Mouse (Mus musculus): ENCODE measurements around the gene Smtn. TPM values are rescaled to one million over a fixed set of nuclear protein-coding genes. Genes with fewer than 3 reads are reported as not detected.

The Smtn gene
- polyA plus RNA-seq, 1 experiment from 2014 or later, result 103 TPM

DNA sequence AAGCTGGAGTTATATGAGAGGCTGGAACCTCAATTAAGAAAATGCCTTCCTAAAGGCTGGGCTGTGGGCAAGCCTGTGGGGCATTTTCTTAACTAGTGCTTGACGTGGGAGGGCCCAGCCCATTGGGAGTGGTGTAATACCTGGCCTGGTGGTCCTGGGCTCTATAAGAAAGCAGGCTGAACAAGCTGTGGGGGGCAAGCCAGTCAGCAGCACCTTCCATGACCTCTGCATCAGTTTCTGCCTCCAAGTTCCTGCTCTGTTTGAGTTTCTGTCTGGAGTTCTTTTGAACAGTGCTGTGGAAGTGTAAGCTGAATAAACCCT, 5.8 kb upstream of the Smtn start:
- no peaks in the 10 kb centered on the region for H3K9me3 ChIP-seq (ENCODE audit: control insufficient read depth, low read length)
- H3K4me1 ChIP-seq (replicated peaks; ENCODE audit: control insufficient read depth, insufficient read depth), result peaks cover 6% of the 10 kb centered on the region; the same call in 1 of the 2 replicates
- H3K36me3 ChIP-seq (ENCODE audit: control insufficient read depth, insufficient read depth, low read length), result no peaks in the 10 kb centered on the region
- no peak overlapping the region for H3K4me3 ChIP-seq (ENCODE audit: low read depth, low read length)
- H3K9ac ChIP-seq (ENCODE audit: low read length), result no peak overlapping the region
- no peak overlapping the region for H3K4me2 ChIP-seq (replicated peaks; ENCODE audit: low read depth)
- H3K27me3 ChIP-seq (ENCODE audit: control insufficient read depth, insufficient read depth, low read length), result no peaks in the 10 kb centered on the region
- peak overlapping the region; percentile 59; the same call in 1 of the 2 replicates for H3K27ac ChIP-seq (replicated peaks)
- no peak for TF ChIP-seq CTCF (IDR thresholded peaks at IDR 0.05; ENCODE audit: low read depth)
- DNase-seq (ENCODE audit: low spot score), result no peak
- peak; percentile 39; the same call in 1 of the 2 replicates for ATAC-seq (ENCODE audit: low FRiP score, low TSS enrichment)
- 25% methylated on average over 1 of the region's 1 CpGs for WGBS

DNA sequence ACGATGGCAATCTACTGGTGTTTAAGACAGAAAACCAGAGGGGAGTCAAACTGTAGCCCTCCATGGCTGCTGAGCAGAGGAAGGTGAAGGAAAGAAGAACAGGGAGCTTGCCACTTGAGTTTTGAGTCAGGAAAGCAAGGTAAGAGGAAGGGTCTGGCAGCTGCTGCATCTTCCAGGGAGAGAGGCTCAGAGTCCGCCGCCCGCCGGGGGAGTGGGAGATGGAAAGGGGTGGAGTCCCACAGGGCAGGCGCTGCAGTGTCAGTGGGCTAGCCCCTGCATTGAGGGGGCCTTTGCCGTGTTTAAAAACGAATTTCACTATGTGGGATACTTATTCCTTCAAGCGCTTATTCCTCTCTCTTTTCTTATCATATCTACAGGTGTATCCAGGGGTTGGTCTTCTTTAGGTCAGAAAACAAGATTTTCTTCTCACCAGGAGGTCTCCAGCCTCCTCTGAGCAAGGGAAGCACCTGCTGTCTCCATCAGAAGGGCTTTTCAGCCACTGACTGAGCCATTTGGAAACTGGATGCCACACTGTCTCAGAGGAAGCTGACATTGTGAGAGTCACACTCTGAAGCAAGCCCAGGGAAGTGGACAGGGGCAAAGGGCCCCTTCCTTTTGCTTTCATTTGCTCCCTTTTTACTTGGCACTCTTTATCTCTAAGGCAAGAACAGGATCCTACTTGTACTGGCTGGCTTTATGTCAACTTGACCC, 5.3 kb upstream of the Smtn start:
- 23% methylated on average over 9 of the region's 9 CpGs for WGBS
- H3K36me3 ChIP-seq (ENCODE audit: control insufficient read depth, insufficient read depth, low read length), result no peaks in the 10 kb centered on the region
- peak overlapping the region; percentile 59; the same call in 1 of the 2 replicates for H3K27ac ChIP-seq (replicated peaks)
- no peak overlapping the region for H3K4me3 ChIP-seq (ENCODE audit: low read depth, low read length)
- peak; percentile 48; the same call in 1 of the 2 replicates for ATAC-seq (ENCODE audit: low FRiP score, low TSS enrichment)
- no peak for DNase-seq (ENCODE audit: low spot score)
- no peaks in the 10 kb centered on the region for H3K27me3 ChIP-seq (ENCODE audit: control insufficient read depth, insufficient read depth, low read length)
- TF ChIP-seq CTCF (IDR thresholded peaks at IDR 0.05; ENCODE audit: low read depth) (no peak), EP300 (optimal IDR thresholded peaks at IDR 0.05) (no peak)
- H3K4me1 ChIP-seq (replicated peaks; ENCODE audit: control insufficient read depth, insufficient read depth), result peaks cover 6% of the 10 kb centered on the region; the same call in 1 of the 2 replicates
- no peak overlapping the region for H3K9ac ChIP-seq (ENCODE audit: low read length)
- no peaks in the 10 kb centered on the region for H3K9me3 ChIP-seq (ENCODE audit: control insufficient read depth, low read length)
- no peak overlapping the region for H3K4me2 ChIP-seq (replicated peaks; ENCODE audit: low read depth)

DNA sequence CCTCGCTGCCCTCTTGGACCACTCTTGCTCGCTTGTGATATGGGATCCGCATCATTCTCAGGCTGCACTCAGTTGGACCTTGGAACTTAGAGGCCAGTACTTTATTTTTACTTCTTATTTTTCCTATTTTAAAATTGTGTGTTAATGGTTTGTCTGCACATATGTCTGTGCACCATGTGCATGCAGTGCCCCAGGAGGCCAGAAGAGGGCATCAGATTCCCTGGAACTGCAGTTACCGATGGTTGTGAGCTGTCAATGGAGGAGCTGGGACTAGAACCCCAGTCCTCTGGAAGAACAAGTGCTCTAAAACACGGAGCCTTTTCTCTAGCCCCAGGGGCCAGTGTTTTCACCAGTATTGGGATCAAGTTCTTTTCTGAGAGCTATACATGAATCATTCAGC, 4.0 kb upstream of the Smtn start:
- TF ChIP-seq CTCF (IDR thresholded peaks at IDR 0.05; ENCODE audit: low read depth) (peak; percentile 45), EP300 (optimal IDR thresholded peaks at IDR 0.05) (no peak)
- Histone ChIP-seq H3K27ac (replicated peaks) (no peak overlapping the region), H3K4me3 (ENCODE audit: low read depth, low read length) (no peak overlapping the region), H3K9ac (ENCODE audit: low read length) (no peak overlapping the region), H3K36me3 (ENCODE audit: control insufficient read depth, insufficient read depth, low read length) (no peaks in the 10 kb centered on the region), H3K9me3 (ENCODE audit: control insufficient read depth, low read length) (no peaks in the 10 kb centered on the region), H3K4me1 (replicated peaks; ENCODE audit: control insufficient read depth, insufficient read depth) (peaks cover 6% of the 10 kb centered on the region; the same call in 1 of the 2 replicates), H3K27me3 (ENCODE audit: control insufficient read depth, insufficient read depth, low read length) (no peaks in the 10 kb centered on the region), H3K4me2 (replicated peaks; ENCODE audit: low read depth) (no peak overlapping the region)
- ATAC-seq (ENCODE audit: low FRiP score, low TSS enrichment) (no peak), DNase-seq (ENCODE audit: low spot score) (no peak)
- 97% methylated on average over 5 of the region's 5 CpGs for WGBS

DNA sequence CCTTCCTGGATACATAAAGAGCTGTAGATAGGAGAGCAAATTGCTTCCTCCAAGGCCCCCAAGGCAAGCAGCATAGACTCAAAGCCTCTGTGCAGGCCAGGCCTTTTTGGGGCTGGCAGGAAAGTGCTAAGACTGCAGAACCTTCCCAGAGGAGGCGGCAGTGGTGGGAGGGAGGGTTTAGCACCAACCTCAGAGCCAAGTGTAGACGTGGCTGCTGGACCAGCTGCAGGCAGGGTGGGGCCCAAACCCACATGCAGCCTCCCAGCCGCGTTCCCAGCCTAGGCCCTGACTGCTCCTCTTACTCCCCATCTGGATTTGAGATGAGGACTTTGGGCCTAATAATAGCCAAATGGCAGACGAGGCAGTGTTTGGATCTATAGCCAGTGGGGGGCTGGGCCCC, 2.6 kb upstream of the Smtn start:
- WGBS, result 12% methylated on average over 5 of the region's 5 CpGs

DNA sequence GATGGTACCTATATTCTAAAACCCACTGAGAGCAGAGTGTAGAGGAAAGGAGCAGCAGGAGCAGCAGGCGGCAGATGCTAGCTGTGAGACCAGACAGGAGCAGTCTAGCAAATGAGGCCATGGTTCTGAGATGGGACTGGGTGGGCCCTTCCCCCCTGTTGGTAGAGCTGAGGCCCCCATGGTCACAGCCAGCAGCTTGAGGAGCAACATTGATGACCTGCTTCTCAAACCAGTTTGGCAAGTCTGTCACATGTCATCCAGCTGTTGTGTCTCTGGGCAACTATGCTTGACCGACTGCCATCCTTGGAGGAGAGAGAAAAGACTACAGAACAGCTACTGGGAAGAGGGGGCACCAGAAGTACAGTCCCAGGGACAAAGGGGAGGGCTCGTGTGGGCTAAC, 1.5 kb upstream of the Smtn start:
- TF ChIP-seq CTCF (IDR thresholded peaks at IDR 0.05; ENCODE audit: low read depth) (no peak), EP300 (optimal IDR thresholded peaks at IDR 0.05) (no peak)
- H3K36me3 ChIP-seq (ENCODE audit: control insufficient read depth, insufficient read depth, low read length), result peaks cover 2% of the 10 kb centered on the region; the same call in 1 of the 2 replicates
- no peak overlapping the region for H3K4me2 ChIP-seq (replicated peaks; ENCODE audit: low read depth)
- WGBS, result 70% methylated on average over 3 of the region's 3 CpGs
- ATAC-seq (ENCODE audit: low FRiP score, low TSS enrichment) (no peak), DNase-seq (ENCODE audit: low spot score) (no peak)
- H3K27me3 ChIP-seq (ENCODE audit: control insufficient read depth, insufficient read depth, low read length), result no peaks in the 10 kb centered on the region
- peak overlapping the region; percentile 78; the same call in 1 of the 2 replicates for H3K27ac ChIP-seq (replicated peaks)
- H3K4me3 ChIP-seq (ENCODE audit: low read depth, low read length), result no peak overlapping the region
- peaks cover 9% of the 10 kb centered on the region; the same call in 1 of the 2 replicates for H3K4me1 ChIP-seq (replicated peaks; ENCODE audit: control insufficient read depth, insufficient read depth)
- H3K9me3 ChIP-seq (ENCODE audit: control insufficient read depth, low read length), result no peaks in the 10 kb centered on the region
- H3K9ac ChIP-seq (ENCODE audit: low read length), result no peak overlapping the region

More for the DNA sequence above, 2.6 kb upstream of the Smtn start:
- TF ChIP-seq EP300 (optimal IDR thresholded peaks at IDR 0.05) (no peak), CTCF (IDR thresholded peaks at IDR 0.05; ENCODE audit: low read depth) (no peak)
- DNase-seq (ENCODE audit: low spot score), result peak; percentile 67
- H3K27me3 ChIP-seq (ENCODE audit: control insufficient read depth, insufficient read depth, low read length), result no peaks in the 10 kb centered on the region
- no peaks in the 10 kb centered on the region for H3K9me3 ChIP-seq (ENCODE audit: control insufficient read depth, low read length)
- no peaks in the 10 kb centered on the region for H3K36me3 ChIP-seq (ENCODE audit: control insufficient read depth, insufficient read depth, low read length)
- no peak overlapping the region; the same call in 1 of the 2 replicates for H3K9ac ChIP-seq (ENCODE audit: low read length)
- H3K4me3 ChIP-seq (ENCODE audit: low read depth, low read length), result no peak overlapping the region
- peak; percentile 39; the same call in 1 of the 2 replicates for ATAC-seq (ENCODE audit: low FRiP score, low TSS enrichment)
- peaks cover 6% of the 10 kb centered on the region; the same call in 1 of the 2 replicates for H3K4me1 ChIP-seq (replicated peaks; ENCODE audit: control insufficient read depth, insufficient read depth)
- H3K27ac ChIP-seq (replicated peaks), result peak overlapping the region; percentile 78
- no peak overlapping the region for H3K4me2 ChIP-seq (replicated peaks; ENCODE audit: low read depth)

DNA sequence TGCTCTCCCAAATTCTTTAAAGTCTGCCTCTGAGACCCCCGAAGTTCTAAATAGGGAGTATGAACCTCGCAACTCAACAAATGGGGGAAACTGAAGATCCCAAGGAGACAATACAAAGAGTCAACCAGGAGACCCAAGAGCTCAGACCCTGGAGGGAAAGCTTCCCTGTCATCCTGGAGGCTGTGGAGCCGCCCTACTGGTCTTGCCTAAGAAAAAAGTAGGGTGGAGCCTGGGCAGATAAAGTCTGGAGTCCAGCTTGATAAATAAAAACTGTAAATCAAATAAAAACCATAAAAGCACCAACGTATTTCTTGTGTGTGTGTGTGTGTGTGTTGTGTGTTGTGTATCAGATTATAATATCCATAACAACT, 601 bp downstream of the Smtn start:
- H3K27me3 ChIP-seq (ENCODE audit: control insufficient read depth, insufficient read depth, low read length), result no peaks in the 10 kb centered on the region
- H3K27ac ChIP-seq (replicated peaks), result no peak overlapping the region; the same call in 1 of the 2 replicates
- peaks cover 5% of the 10 kb centered on the region; the same call in 1 of the 2 replicates for H3K36me3 ChIP-seq (ENCODE audit: control insufficient read depth, insufficient read depth, low read length)
- WGBS, result 65% methylated on average over 4 of the region's 4 CpGs
- H3K4me1 ChIP-seq (replicated peaks; ENCODE audit: control insufficient read depth, insufficient read depth), result peaks cover 8% of the 10 kb centered on the region
- H3K4me2 ChIP-seq (replicated peaks; ENCODE audit: low read depth), result peak overlapping the region; percentile 83
- ATAC-seq (ENCODE audit: low FRiP score, low TSS enrichment) (no peak), DNase-seq (ENCODE audit: low spot score) (no peak)
- H3K4me3 ChIP-seq (ENCODE audit: low read depth, low read length), result peak overlapping the region; percentile 73
- H3K9me3 ChIP-seq (ENCODE audit: control insufficient read depth, low read length), result no peaks in the 10 kb centered on the region
- no peak overlapping the region for H3K9ac ChIP-seq (ENCODE audit: low read length)
- TF ChIP-seq EP300 (optimal IDR thresholded peaks at IDR 0.05) (no peak), CTCF (IDR thresholded peaks at IDR 0.05; ENCODE audit: low read depth) (peak; percentile 46)

All from stomach, postnatal 0 days (tissue).